Mouse (Mus musculus) urinary bladder, postnatal 36 days (tissue): ENCODE measurements around the gene Smox.
A peak's percentile ranks its signal among the peaks of the same experiment; 100 is the strongest.

Source experiments
- DNase-seq, 2 experiments: peaks; one replicate each; pipeline ENCODE4 v3.0.0; 2022; ENCODE audit warnings: low spot score in 2 of 2, mixed read lengths in 1 of 2

Gene Smox

GRCm38 (mm10) chr2:131551701-131552620, 60.7 kb downstream of the Smox start:
- DNase-seq, result peak in 1 of 2 experiments; percentile 34

GRCm38 (mm10) chr2:131552736-131553400, 61.6 kb downstream of the Smox start:
- no peak for DNase-seq

GRCm38 (mm10) chr2:131557896-131558295, 66.6 kb downstream of the Smox start:
- no peak for DNase-seq

GRCm38 (mm10) chr2:131560205-131560919, 69.1 kb downstream of the Smox start:
- no peak for DNase-seq

GRCm38 (mm10) chr2:131561344-131561870, 70.1 kb downstream of the Smox start:
- DNase-seq, result no peak

- DNase-seq, result peak in 1 of 2 experiments; percentile 31
Measured at GRCm38 (mm10) chr2:131561891-131562585, 70.7 kb downstream of the Smox start, which contains the start of gene Adra1d. Adra1d (minus strand) TSS chr2:131562283.

- peak; percentile 27 to 70 for DNase-seq
Measured at GRCm38 (mm10) chr2:131562586-131563122, 71.4 kb downstream of the Smox start.
